Mouse (Mus musculus): Measurements from ENCODE around the gene Atp13a5. TPM values are rescaled to one million over a fixed set of nuclear protein-coding genes. Genes with fewer than 3 reads are reported as not detected.

Gene Atp13a5
- polyA plus RNA-seq, 1 experiment from 2014 or later: not detected

GRCm38 (mm10) chr16:29216395-29217295, 161.9 kb downstream of the Atp13a5 start:
- Histone ChIP-seq H3K4me1 (ENCODE audit: control insufficient read depth, insufficient read depth, low read length) (no peaks in the 10 kb centered on the region), H3K4me3 (replicated peaks; ENCODE audit: low read length) (no peak overlapping the region), H3K4me2 (ENCODE audit: low read depth, low read length) (no peak overlapping the region), H3K27me3 (ENCODE audit: control insufficient read depth, insufficient read depth, low read length) (no peaks in the 10 kb centered on the region), H3K36me3 (ENCODE audit: control insufficient read depth, insufficient read depth, low read length) (no peaks in the 10 kb centered on the region), H3K9me3 (replicated peaks; ENCODE audit: control insufficient read depth, low read length) (no peaks in the 10 kb centered on the region), H3K9ac (ENCODE audit: low read length) (no peak overlapping the region), H3K27ac (ENCODE audit: low read length) (no peak overlapping the region)
- no peak for ATAC-seq (ENCODE audit: insufficient read depth, low FRiP score)
- WGBS: 85% methylated on average over 5 of the region's 5 CpGs

- H3K4me3 ChIP-seq (replicated peaks; ENCODE audit: low read length): peak within 1 kb of the TSS; percentile 38
- H3K4me1 ChIP-seq (ENCODE audit: control insufficient read depth, insufficient read depth, low read length): peaks cover 3% of the 10 kb centered on the region; the same call in 1 of the 2 replicates
- ATAC-seq (ENCODE audit: insufficient read depth, low FRiP score): peak; percentile 64
- peak within 1 kb of the TSS; percentile 54 for H3K9ac ChIP-seq (ENCODE audit: low read length)
- peak within 1 kb of the TSS; percentile 59 for H3K4me2 ChIP-seq (ENCODE audit: low read depth, low read length)
- no peaks in the 10 kb centered on the region for H3K9me3 ChIP-seq (replicated peaks; ENCODE audit: control insufficient read depth, low read length)
- no peaks in the 10 kb centered on the region for H3K36me3 ChIP-seq (ENCODE audit: control insufficient read depth, insufficient read depth, low read length)
- peaks cover 13% of the 10 kb centered on the region for H3K27me3 ChIP-seq (ENCODE audit: control insufficient read depth, insufficient read depth, low read length)
- H3K27ac ChIP-seq (ENCODE audit: low read length): no peak within 1 kb of the TSS
- 2% methylated on average over 39 of the region's 39 CpGs for WGBS
Measured at GRCm38 (mm10) chr16:29209605-29210411, 168.7 kb downstream of the Atp13a5 start, which contains the start of gene Hrasls. Gene Hrasls (plus strand): TSS chr16:29209695.

- no peak for ATAC-seq (ENCODE audit: insufficient read depth, low FRiP score)
- H3K36me3 ChIP-seq (ENCODE audit: control insufficient read depth, insufficient read depth, low read length): no peaks in the 10 kb centered on the region
- H3K27ac ChIP-seq (ENCODE audit: low read length): no peak overlapping the region
- H3K4me3 ChIP-seq (replicated peaks; ENCODE audit: low read length): no peak overlapping the region
- no peak overlapping the region for H3K4me2 ChIP-seq (ENCODE audit: low read depth, low read length)
- H3K9ac ChIP-seq (ENCODE audit: low read length): no peak overlapping the region
- peaks cover 13% of the 10 kb centered on the region for H3K27me3 ChIP-seq (ENCODE audit: control insufficient read depth, insufficient read depth, low read length)
- WGBS: 63% methylated on average over 7 of the region's 7 CpGs
- peaks cover 3% of the 10 kb centered on the region; the same call in 1 of the 2 replicates for H3K4me1 ChIP-seq (ENCODE audit: control insufficient read depth, insufficient read depth, low read length)
- no peaks in the 10 kb centered on the region for H3K9me3 ChIP-seq (replicated peaks; ENCODE audit: control insufficient read depth, low read length)
Measured at GRCm38 (mm10) chr16:29208841-29209240, 169.7 kb downstream of the Atp13a5 start.

- peaks cover 13% of the 10 kb centered on the region for H3K27me3 ChIP-seq (ENCODE audit: control insufficient read depth, insufficient read depth, low read length)
- no peak for ATAC-seq (ENCODE audit: insufficient read depth, low FRiP score)
- H3K9me3 ChIP-seq (replicated peaks; ENCODE audit: control insufficient read depth, low read length): no peaks in the 10 kb centered on the region
- no peaks in the 10 kb centered on the region for H3K36me3 ChIP-seq (ENCODE audit: control insufficient read depth, insufficient read depth, low read length)
- H3K27ac ChIP-seq (ENCODE audit: low read length): no peak overlapping the region
- H3K4me2 ChIP-seq (ENCODE audit: low read depth, low read length): no peak overlapping the region
- no peak overlapping the region for H3K9ac ChIP-seq (ENCODE audit: low read length)
- WGBS: 33% methylated on average over 2 of the region's 2 CpGs
- no peak overlapping the region for H3K4me3 ChIP-seq (replicated peaks; ENCODE audit: low read length)
- H3K4me1 ChIP-seq (ENCODE audit: control insufficient read depth, insufficient read depth, low read length): peaks cover 3% of the 10 kb centered on the region; the same call in 1 of the 2 replicates
Measured at GRCm38 (mm10) chr16:29205581-29205980, 173.0 kb downstream of the Atp13a5 start.

- H3K9me3 ChIP-seq (replicated peaks; ENCODE audit: control insufficient read depth, low read length): no peaks in the 10 kb centered on the region
- peaks cover 12% of the 10 kb centered on the region for H3K27me3 ChIP-seq (ENCODE audit: control insufficient read depth, insufficient read depth, low read length)
- no peaks in the 10 kb centered on the region for H3K36me3 ChIP-seq (ENCODE audit: control insufficient read depth, insufficient read depth, low read length)
- H3K4me2 ChIP-seq (ENCODE audit: low read depth, low read length): no peak overlapping the region
- 70% methylated on average over 7 of the region's 7 CpGs for WGBS
- no peaks in the 10 kb centered on the region for H3K4me1 ChIP-seq (ENCODE audit: control insufficient read depth, insufficient read depth, low read length)
- H3K27ac ChIP-seq (ENCODE audit: low read length): no peak overlapping the region
- no peak overlapping the region for H3K4me3 ChIP-seq (replicated peaks; ENCODE audit: low read length)
- ATAC-seq (ENCODE audit: insufficient read depth, low FRiP score): no peak
- no peak overlapping the region for H3K9ac ChIP-seq (ENCODE audit: low read length)
Measured at GRCm38 (mm10) chr16:29204875-29205274, 173.7 kb downstream of the Atp13a5 start.

- no peak overlapping the region for H3K27ac ChIP-seq (ENCODE audit: low read length)
- H3K36me3 ChIP-seq (ENCODE audit: control insufficient read depth, insufficient read depth, low read length): no peaks in the 10 kb centered on the region
- H3K9ac ChIP-seq (ENCODE audit: low read length): no peak overlapping the region
- H3K27me3 ChIP-seq (ENCODE audit: control insufficient read depth, insufficient read depth, low read length): no peaks in the 10 kb centered on the region
- no peak for ATAC-seq (ENCODE audit: insufficient read depth, low FRiP score)
- H3K4me2 ChIP-seq (ENCODE audit: low read depth, low read length): no peak overlapping the region
- WGBS: 79% methylated on average over 2 of the region's 2 CpGs
- H3K4me3 ChIP-seq (replicated peaks; ENCODE audit: low read length): no peak overlapping the region
- peaks cover 5% of the 10 kb centered on the region; the same call in 1 of the 2 replicates for H3K4me1 ChIP-seq (ENCODE audit: control insufficient read depth, insufficient read depth, low read length)
- no peaks in the 10 kb centered on the region for H3K9me3 ChIP-seq (replicated peaks; ENCODE audit: control insufficient read depth, low read length)
Measured at GRCm38 (mm10) chr16:29201146-29201545, 177.4 kb downstream of the Atp13a5 start.

GRCm38 (mm10) chr16:29198461-29198860, 180.1 kb downstream of the Atp13a5 start:
- 4% methylated on average over 5 of the region's 5 CpGs for WGBS
- Histone ChIP-seq H3K27me3 (ENCODE audit: control insufficient read depth, insufficient read depth, low read length) (no peaks in the 10 kb centered on the region), H3K36me3 (ENCODE audit: control insufficient read depth, insufficient read depth, low read length) (no peaks in the 10 kb centered on the region), H3K4me3 (replicated peaks; ENCODE audit: low read length) (no peak overlapping the region), H3K9ac (ENCODE audit: low read length) (no peak overlapping the region), H3K4me2 (ENCODE audit: low read depth, low read length) (no peak overlapping the region), H3K27ac (ENCODE audit: low read length) (peak overlapping the region; percentile 58), H3K4me1 (ENCODE audit: control insufficient read depth, insufficient read depth, low read length) (peaks cover 5% of the 10 kb centered on the region; the same call in 1 of the 2 replicates), H3K9me3 (replicated peaks; ENCODE audit: control insufficient read depth, low read length) (no peaks in the 10 kb centered on the region)
- peak; percentile 79 for ATAC-seq (ENCODE audit: insufficient read depth, low FRiP score)

GRCm38 (mm10) chr16:29195156-29195555, 183.4 kb downstream of the Atp13a5 start:
- H3K4me2 ChIP-seq (ENCODE audit: low read depth, low read length): no peak overlapping the region
- H3K9ac ChIP-seq (ENCODE audit: low read length): no peak overlapping the region
- H3K27ac ChIP-seq (ENCODE audit: low read length): no peak overlapping the region
- H3K4me1 ChIP-seq (ENCODE audit: control insufficient read depth, insufficient read depth, low read length): peaks cover 5% of the 10 kb centered on the region; the same call in 1 of the 2 replicates
- no peaks in the 10 kb centered on the region for H3K9me3 ChIP-seq (replicated peaks; ENCODE audit: control insufficient read depth, low read length)
- WGBS: 86% methylated on average over 1 of the region's 1 CpGs
- ATAC-seq (ENCODE audit: insufficient read depth, low FRiP score): no peak
- H3K36me3 ChIP-seq (ENCODE audit: control insufficient read depth, insufficient read depth, low read length): no peaks in the 10 kb centered on the region
- no peaks in the 10 kb centered on the region for H3K27me3 ChIP-seq (ENCODE audit: control insufficient read depth, insufficient read depth, low read length)
- H3K4me3 ChIP-seq (replicated peaks; ENCODE audit: low read length): no peak overlapping the region

- no peaks in the 10 kb centered on the region for H3K27me3 ChIP-seq (ENCODE audit: control insufficient read depth, insufficient read depth, low read length)
- H3K4me1 ChIP-seq (ENCODE audit: control insufficient read depth, insufficient read depth, low read length): peaks cover 5% of the 10 kb centered on the region; the same call in 1 of the 2 replicates
- no peak overlapping the region for H3K27ac ChIP-seq (ENCODE audit: low read length)
- no peak overlapping the region for H3K4me2 ChIP-seq (ENCODE audit: low read depth, low read length)
- ATAC-seq (ENCODE audit: insufficient read depth, low FRiP score): no peak
- 71% methylated on average over 4 of the region's 4 CpGs for WGBS
- H3K36me3 ChIP-seq (ENCODE audit: control insufficient read depth, insufficient read depth, low read length): no peaks in the 10 kb centered on the region
- no peaks in the 10 kb centered on the region for H3K9me3 ChIP-seq (replicated peaks; ENCODE audit: control insufficient read depth, low read length)
- H3K4me3 ChIP-seq (replicated peaks; ENCODE audit: low read length): no peak overlapping the region
- no peak overlapping the region for H3K9ac ChIP-seq (ENCODE audit: low read length)
Measured at GRCm38 (mm10) chr16:29193981-29194380, 184.6 kb downstream of the Atp13a5 start.

All from stomach, embryonic 16.5 days (tissue).